Mouse (Mus musculus): ENCODE data around the gene Ifit2.
"Not testable (repeated sequence)": the region's sequence is repeated elsewhere in the genome, so short reads cannot be mapped to it uniquely, and the experiment has no call there.

Ifit2 gene

DNA sequence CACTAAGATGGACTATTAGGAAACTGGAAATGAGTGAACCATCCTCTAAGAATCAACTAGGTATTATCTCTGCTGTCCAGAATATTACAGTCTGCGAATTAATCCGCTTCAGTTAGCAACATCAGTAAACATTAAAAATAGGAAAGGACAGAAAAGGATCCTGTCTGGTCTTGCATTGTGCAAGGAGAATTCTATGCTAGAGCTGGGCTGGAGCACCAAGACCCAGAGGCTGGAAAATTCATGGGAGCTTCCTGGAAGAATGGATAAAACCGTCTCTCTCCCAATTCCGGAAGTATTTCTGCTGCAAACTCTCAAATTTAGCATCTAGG lies 325 bp upstream of the Ifit2 start:
- DNase-seq = no peak

DNA sequence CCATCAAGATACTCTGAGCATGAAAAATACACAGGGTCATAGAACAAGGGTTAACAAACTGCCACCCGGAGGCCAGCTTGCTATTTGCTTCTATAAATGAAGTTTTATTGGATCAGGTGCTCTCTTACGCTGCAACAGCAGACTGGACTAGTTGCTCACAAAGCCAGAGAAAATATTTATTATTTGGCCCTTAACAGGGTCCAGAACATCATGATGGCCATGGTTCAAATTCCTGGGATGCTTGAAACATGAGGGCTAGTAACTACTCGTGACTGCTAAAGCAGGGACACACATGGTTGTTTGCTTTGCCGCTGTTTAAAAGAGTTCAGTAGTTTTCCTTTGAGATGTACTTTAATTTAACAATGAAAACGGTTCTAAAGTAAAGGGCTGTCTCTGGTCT lies 1.5 kb downstream of the Ifit2 start:
- DNase-seq = no peak

DNA sequence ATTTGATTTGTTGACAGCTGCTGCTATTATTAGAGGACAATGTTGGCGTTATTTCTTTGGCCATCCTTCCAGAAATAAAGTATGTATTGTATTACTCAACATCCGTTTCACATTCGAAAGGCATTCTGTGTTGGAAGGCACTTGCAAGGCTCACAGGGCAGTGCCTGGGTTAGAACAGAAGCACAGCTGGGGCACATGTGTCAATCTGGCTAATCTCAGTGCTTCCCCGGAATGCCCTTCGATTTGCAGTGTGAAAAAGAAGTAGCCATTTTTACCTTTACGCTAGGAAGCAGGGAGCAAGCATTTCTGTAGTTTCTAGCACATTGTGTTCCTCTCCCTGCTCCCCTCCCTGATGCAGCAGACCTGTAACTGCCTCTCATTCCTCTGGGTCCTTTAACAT lies 2.5 kb downstream of the Ifit2 start:
- DNase-seq = no peak

DNA sequence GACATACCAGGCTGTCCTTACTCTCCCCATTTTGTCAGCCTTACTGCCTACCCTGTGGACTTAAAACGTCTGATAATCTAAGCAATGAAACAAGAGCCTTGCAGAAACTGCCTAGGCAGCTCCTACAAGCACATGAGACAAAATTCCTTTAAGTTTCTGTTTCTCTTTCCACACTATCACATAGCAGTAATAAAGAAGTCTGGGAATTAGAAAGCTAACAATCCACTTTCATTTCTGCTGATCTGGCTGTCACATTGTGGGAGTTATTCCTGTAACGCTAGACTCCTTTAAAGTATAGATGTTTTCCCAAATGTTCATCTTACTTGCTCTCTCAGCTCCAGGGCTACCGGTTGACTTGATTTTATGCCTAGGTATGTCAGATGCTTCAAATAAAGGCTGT lies 3.0 kb downstream of the Ifit2 start:
- no peak for DNase-seq

DNA sequence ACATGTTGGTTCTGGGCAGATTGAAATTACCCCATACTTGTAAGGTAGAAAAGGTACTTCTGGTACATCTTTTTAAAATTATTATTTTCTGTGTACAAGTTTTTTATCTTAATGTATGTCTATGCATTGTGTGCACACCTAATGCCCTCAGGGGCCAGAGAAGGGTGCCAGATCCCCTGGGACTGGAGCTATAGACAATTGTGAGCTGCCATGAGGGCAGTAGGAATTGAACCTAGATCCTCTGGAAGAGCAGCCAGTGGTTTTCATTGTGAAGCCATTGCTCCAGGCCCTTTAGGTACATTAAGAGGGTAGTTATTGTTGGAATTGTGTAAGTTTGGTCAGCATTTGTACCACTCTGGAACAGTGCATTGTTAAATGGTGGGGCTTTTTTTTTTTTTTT lies 3.6 kb downstream of the Ifit2 start:
- no peak for DNase-seq

DNA sequence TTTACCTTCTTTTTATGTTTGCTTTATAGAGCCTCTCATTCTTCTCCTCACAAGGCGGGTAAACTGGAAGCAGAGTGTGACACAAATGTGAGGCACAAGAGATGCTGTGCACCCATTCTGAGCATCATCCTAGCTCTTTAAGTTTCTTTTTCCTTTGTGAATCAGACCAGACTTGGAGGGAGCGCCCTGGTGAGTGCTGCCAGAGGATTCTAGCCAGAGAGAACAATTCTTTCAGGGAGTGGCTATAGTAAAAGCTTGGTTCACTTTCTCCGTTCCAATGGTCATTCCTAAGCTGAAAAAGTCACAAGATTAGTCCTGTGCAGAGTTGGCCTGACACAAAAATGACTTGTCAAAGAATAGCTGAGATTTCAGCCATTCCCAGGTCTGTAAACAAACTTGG lies 6.1 kb downstream of the Ifit2 start:
- no peak for DNase-seq

DNA sequence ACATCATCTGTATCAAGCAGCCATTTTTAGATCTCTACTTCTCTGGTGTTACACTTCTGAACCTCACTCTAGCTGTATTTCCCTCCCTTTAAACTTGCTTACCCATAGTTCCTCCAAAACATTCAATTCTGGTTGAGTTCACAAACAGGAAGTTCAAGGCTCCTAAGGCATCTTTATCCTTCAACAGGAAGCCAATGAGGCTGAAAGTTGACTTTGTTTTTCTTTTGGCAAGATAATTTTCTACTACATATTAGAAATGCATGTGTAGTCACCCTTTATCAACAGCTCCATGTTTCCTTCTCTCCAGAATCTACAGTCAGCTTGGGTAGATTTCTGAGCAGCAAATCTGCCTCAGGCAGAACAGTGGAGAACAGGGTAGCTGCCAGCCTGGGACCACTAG lies 12.1 kb downstream of the Ifit2 start:
- no peak for DNase-seq

DNA sequence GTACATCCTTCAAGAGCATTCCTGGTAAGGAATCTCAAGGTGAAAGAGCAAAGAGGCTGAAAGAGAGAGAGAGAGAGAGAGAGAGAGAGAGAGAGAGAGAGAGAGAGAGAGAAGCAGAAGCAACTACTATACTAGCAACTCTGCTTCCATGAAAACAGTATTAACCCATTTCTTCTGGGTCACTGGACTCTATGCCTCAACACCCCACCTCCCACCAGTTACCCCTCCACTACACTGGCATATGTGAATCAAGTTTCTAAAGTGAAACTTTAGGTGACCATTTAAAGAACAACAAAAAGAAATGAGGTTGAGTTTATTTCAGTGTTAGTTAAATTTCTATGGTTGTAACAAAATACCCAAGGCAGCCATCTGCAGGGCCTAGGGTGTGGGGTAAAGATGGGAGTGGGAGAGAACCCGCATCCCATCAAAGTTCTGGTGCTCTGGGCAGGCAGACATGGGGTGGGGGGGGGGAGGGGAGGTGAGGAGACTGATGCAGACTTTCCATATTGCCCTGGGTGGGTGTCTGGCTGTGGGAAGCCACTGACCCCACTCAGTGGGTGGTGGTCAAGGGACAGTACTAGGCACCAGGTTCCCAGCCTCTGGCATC lies 15.8 kb downstream of the Ifit2 start:
- DNase-seq = no peak

DNA sequence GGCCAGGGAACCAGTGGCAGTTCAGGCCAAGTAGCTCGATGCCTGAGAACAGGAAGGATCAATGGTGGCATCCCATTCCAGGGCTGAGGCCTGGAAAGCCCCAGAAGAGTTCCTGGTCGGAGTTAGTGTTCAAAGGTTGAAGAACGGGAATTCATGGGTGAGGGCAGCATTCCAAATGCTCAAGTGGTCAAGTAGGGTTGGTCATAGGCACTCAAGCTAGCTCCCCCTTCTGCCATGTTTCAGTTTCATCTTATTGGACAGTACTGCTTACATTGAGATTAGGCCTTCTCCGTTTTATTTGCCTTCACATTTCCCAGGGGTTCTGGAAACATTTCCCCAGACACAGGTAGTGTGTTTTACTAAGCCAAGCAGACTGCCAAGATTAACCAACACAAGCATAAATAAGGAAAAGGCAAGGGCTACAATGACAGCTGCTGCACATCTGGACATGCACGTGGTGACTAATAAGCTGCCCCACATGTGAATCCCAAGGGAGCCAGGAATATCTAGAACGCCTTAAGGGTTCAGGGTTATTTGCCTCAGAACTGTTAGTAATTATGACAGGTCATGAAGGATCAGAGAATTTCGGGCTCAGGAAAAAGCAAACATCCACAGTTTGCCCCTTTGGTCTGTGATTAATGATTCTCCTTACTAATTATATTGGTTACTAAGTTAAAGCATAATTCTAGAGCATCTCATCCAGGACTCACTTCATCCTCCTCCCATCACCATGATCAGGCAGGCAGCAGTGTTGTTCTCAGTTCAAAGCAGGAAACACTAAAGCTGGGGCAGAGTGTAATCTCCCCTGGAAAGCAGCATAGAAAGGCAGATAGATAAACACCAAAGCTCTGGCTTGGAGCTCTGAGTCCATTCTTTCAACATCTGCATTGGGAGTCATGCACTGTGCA lies 18.7 kb downstream of the Ifit2 start:
- no peak for DNase-seq

DNA sequence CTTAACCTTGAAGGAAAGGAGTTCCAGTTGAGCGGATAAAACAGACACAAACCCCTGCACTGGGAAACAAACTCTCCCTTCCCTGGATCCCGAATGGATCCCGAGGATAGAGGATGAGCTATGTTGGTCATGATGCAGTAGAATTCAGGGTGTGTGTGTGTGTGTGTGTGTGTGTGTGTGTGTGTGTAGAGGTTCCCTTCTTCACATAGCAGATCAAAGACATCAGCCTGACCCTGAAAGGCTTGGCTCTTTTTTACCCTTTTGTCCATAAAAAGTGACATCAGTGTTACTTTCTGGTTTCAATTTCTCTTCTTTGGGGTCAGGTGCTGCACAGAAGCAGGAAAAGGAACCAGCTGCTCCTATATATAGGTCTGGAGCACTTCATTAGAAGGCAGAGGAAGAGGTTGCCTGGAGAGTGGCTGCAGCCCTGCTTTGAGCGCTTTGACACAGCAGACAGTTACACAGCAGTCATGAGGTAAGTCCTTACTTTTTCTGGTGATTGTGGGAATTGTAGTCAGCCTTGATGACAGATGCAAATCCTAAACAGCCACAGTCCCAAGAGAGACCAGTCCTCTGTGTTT lies 19.5 kb downstream of the Ifit2 start:
- DNase-seq = no peak

DNA sequence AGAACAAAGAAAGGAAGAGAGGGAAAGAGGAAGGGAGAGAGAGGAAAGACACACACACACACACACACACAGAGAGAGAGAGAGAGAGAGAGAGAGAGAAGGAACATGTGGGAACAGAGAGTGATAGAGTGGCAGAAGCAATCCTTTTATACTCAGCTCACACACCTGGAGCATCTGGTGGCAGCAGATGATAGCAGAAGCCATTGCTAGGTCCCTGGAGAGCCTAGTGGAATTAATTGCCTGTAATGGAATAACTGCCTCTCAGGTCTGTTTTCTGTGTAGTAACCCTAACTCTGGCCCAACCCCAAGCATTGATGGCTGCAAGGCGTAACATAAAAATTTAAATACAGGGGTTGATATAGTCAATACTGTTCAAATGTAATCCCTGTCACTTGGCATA lies 20.6 kb downstream of the Ifit2 start:
- no peak for DNase-seq

DNA sequence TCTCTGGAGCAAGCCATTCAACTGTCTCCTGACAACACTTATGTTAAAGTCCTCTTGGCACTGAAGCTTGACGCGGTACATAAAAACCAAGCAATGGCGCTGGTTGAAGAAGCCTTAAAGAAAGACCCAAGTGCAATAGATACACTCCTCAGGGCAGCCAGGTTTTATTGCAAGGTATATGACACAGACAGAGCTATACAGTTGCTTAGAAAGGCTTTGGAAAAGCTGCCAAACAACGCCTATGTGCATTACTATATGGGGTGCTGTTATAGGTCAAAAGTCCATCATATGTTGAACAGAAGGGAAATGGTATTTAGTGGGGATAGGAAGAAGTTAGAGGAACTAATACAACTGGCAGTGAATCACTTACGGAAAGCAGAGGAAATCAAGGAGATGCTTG lies 23.2 kb downstream of the Ifit2 start:
- DNase-seq = no peak

DNA sequence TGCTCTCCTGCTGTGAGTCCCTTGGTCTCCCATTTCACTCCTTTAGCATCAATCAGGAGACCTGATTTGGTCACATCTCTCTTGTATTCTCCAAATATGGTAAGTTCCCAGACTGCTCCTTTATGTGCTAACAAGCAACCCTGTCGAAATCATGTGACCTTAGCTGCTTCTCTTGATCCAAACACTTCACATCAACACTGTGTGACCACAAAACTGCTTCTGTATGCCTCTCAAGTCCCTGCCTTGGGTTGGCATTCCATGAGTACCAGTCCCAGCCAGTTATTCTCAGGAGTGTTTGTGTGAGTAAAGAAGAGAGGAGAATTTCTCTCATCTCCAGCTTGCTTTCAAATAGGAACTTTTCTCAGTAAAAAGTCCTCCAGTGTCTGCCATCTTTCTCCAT lies 26.6 kb downstream of the Ifit2 start:
- DNase-seq = no peak

DNA sequence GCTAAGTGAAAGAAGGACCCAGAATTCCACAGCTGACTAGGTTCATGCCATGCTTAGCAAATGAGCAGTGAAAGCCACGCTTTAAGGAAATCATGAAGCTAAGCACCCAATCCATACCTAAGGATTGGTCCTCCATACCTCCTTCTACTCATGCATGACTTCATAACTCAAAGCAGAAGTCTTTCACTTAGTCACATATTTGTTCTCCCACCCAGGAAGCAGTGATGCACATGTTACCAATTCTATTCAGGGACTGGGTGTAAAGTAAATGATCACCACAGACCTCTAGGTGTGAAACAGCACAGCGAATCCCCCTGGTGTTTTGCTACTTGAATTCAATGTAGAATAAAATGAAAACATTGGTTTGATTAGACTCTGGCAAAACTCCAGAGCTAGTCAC lies 32.2 kb downstream of the Ifit2 start:
- DNase-seq = not testable (repeated sequence)

DNA sequence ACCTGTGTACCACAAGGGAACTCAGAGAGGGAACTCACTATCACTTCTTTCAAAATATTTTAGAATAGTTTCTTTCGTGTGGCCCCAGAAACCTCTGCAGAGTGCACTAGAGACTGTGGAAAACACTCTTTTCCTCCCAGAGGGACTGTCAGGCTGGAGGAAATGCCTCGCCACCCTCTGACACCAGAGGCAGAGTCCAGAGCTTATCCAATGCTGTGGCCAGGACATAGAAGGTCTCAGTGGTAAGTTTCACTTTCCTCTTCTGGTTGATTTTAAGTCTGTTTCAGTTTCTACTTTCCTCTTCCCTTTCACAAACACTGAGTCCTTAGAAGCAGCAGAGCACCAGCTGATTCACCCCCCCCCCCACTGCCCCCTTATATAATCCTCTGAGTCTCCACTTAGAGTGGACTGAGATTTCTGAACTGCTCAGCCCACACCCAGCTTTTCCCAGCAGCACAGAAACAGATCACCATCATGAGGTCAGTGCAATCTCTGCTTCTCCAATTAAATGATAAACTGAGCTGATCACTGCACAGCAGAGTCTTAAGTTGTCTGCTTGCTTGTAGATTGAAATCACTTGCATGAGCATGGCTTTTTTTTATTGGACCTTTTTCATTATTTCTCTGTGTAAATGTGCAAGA lies 32.8 kb downstream of the Ifit2 start, which contains the start of gene Ifit3:
Gene Ifit3, plus strand, starts transcription at position 406 of the 641 bp plus-strand sequence.
- not testable (repeated sequence) for DNase-seq

DNA sequence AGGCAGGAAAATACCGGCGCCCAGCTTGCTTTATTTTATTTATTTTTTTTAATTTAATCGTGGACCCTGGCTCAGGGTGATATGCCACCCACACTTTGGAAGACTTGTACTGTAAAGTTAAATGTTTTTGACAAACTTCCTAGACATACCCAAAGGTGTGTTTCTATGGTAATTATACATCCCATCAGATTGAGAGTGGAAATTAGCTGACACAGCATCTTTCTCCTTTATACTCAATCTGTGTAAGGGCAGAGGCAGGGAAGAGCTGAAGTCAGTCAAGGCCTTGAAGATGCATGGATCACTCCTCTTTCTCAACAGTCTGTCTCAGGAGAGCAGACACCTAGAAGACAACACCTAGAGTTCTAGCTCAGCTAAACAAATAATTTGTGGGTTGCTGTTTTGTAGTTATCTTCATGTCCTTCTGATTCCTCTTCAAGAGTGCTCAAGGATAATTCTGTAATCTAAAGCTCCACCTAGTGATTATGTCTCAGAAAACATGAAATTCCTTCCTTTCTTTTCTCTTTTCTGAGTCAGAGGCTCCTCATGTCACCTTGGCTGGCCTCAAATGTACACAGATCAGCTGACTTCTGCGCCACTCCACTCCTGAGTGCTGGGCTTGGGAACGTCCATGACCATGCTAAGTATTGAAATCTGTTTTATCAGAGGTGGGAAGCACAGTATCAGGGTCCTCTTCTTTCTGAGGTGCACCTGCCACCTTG lies 35.4 kb downstream of the Ifit2 start:
- not testable (repeated sequence) for DNase-seq

DNA sequence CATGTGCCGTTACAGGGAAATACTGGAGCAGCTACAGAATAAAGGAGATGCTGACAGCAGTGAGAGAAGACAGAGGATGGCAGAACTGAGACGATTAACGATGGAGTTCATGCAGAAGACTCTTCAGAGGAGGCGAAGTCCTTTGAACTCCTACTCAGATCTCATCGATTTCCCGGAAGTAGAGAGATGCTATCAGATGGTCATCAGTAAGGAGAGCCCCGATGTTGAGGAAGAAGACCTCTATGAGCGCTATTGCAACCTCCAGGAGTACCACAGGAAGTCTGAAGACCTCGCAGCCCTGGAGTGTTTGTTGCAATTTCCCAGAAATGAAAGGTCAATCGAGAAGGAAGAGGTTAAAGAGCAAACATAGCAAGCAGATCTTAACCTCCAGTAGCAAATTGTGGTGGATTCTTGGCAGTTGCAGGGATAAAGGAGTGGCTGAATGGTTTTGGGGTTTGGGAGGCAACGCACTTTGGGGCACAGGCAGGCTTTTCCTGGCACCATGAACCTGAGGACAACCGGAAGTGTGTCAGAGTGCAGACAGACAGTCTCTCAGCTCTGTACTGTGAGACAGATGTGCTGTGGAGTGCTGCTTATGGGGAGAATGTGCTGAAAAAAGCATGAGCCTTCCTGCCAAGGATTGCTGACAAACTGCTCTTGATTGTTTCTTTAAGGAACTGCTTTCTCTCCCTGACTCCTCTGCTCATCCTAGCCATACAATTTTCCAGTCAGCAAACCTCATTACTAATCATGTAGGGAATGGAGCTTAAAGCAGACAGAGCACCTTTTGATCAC lies 37.6 kb downstream of the Ifit2 start:
- DNase-seq = not testable (repeated sequence)

DNA sequence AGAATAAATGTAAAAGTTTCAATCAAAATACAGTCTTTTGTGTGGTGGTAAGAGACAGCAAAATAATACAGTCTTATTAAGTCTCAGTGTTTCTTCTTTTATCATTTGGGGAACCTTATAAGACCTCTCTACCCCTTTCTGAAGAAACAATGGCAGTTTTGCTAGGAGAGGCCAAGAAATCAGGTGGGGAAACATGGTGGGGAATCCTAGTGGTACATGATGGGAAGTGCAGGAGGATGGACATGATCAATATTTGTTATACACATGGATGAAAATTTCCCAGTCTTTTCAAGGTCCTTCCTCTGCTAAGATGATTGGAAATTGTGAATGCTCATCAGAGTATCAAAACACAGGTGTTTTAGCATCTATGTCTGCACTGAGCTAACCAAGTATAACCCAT lies 38.5 kb downstream of the Ifit2 start:
- DNase-seq = no peak

DNA sequence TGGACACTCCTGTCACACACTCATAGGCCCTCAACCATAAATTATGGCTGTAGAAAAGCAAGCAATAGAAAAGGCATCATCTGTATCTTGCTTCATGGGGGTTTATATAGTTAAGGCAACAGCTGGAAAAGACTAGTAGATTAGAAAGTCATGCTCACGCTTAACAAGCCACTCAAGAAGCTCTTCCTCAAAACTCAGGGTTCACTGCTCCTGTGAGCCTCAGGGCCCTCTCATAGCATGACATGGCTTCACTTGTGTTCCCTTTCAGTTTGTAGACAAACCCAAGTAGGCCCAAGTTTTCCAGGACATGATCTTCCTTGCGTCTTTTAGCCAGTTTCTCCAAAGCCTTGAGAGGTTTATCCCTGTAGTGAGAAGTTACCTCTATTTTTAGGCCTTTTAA lies 43.0 kb downstream of the Ifit2 start:
- no peak for DNase-seq

DNA sequence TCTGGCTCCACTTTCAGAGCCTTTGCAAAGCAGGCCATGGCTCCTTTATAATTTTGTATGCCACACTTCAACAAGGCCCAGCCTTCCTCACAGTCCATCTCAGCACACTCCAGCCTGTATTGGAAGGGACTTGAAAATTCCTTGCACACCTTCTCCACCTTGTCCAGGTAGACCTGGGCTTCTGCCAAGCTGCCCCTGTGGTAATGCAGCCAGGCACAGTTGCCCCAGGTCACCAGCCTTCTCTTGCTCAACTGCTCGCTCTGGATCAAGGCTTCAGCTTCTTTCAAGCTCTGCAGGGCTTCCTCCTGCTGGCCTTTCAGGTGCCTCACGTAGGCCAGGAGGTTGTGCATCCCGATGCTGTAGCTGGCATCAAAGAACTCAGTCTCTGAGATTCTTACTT lies 44.0 kb downstream of the Ifit2 start:
- not testable (repeated sequence) for DNase-seq

DNA sequence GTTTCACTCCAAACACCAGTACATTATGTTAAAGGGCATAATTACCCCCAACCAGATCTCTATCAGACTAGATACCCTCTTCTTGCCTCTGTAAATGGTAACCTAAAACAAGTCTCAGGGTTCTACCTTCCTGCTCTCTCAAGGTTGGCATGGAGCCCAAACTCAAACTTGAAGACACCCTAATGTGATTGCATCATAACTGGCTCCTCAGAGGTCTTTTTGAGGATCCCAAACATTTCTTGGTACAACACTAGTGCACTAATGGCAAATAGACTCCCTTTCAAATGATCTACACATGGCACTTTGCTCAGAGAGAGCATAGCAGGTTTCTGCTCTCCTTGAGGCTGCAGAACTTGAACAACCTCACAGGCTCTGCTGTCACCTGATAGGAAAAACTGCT lies 46.3 kb downstream of the Ifit2 start:
- DNase-seq = no peak

DNA sequence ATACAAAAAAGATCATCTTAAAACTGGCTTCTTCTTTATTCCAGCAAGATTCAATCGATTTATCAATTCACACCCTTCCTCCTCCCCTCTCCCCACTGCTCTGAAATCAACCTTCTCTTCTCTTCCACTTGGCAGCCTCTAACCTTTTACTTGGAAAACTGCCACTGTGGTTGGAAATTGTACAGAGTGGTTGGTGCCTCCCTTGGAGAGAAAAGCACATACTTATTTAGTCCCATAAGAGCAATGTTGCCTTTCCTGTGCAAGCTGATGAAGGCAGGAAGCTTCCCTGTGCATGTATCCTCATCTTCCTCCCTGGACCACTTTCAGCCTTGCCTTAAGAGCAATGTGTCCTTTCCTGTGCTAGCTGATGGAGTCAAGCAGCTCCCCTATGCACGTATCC lies 47.8 kb downstream of the Ifit2 start:
- DNase-seq = no peak

All from right cerebral cortex, postnatal 14 days (tissue).